10 mouse cellular contexts compared by ENCODE assay signal in genomic region chr17:10449800-10450299, GRCm38 (mm10).
DNase-seq lines count a peak whose midpoint lies in the region; ATAC-seq and TF ChIP-seq lines count a peak whose summit lies in the region.
"Had no signal": no experiment of that assay in that cellular context is flagged by ENCODE, and none has a peak within 500 bp of the region (broad histone marks: within the 10 kb centered on the region; RNA-seq: fewer than 3 reads in every experiment).

No protein-coding gene starts in this region.

- H3K36me3 ChIP-seq in forebrain, embryonic 11.5 days (ENCODE audit: control insufficient read depth, insufficient read depth, low read length), result no peaks in the 10 kb centered on the region
- H3K36me3 ChIP-seq in forebrain, embryonic 16.5 days (ENCODE audit: control insufficient read depth, insufficient read depth), result no peaks in the 10 kb centered on the region
- no peaks in the 10 kb centered on the region for H3K36me3 ChIP-seq in thymus, adult 2 months (ENCODE audit: control insufficient read depth, insufficient read depth, low read length)

- 81% methylated on average over 14 of the region's 14 CpGs for WGBS in forebrain, embryonic 11.5 days
- WGBS in forebrain, embryonic 16.5 days, result 79% methylated on average over 14 of the region's 14 CpGs
- WGBS in thymus, adult 2 months, result 94% methylated on average over 14 of the region's 14 CpGs

- no peak overlapping the region for H3K27ac ChIP-seq in forebrain, embryonic 11.5 days (ENCODE audit: low read depth, low read length)
- H3K27ac ChIP-seq in forebrain, embryonic 16.5 days (ENCODE audit: low read length), result no peak overlapping the region
- H3K27ac ChIP-seq in thymus, adult 2 months (ENCODE audit: control insufficient read depth, insufficient read depth, low read length), result no peak overlapping the region

- no peaks in the 10 kb centered on the region; the same call in 1 of the 2 replicates for H3K9me3 ChIP-seq in forebrain, embryonic 11.5 days (ENCODE audit: control insufficient read depth, low read length)
- no peaks in the 10 kb centered on the region for H3K9me3 ChIP-seq in forebrain, embryonic 16.5 days (ENCODE audit: control insufficient read depth, low read length)

- DNase-seq in forebrain, embryonic 11.5 days (ENCODE audit: low spot score), result peak; percentile 47
- DNase-seq in brain, adult 2 months (ENCODE audit: low read depth, low spot score), result peak; percentile 32
- peak; percentile 46 to 65 for DNase-seq in heart, adult 9 months (ENCODE audit: low spot score in 2 of 2)
- DNase-seq in kidney, postnatal 14 days, result peak; percentile 5
- DNase-seq in thymus, adult 2 months, result no peak
- DNase-seq in spleen, adult 18-20 months, result no peak
- DNase-seq: right cerebral cortex, postnatal 4 days had no signal

- TF ChIP-seq POLR2A in thymus, adult 2 months (IDR thresholded peaks at IDR 0.05; ENCODE audit: control insufficient read depth, extremely low read depth, insufficient read depth, low read length, poor library complexity), result no peak

- H3K9ac ChIP-seq in forebrain, embryonic 11.5 days (ENCODE audit: low read length), result no peak overlapping the region
- no peak overlapping the region for H3K9ac ChIP-seq in forebrain, embryonic 16.5 days (replicated peaks; ENCODE audit: low read depth, low read length)

- H3K4me1 ChIP-seq in forebrain, embryonic 11.5 days (replicated peaks; ENCODE audit: control insufficient read depth, insufficient read depth, low read length), result peaks cover 9% of the 10 kb centered on the region; the same call in 1 of the 2 replicates
- peaks cover 18% of the 10 kb centered on the region for H3K4me1 ChIP-seq in forebrain, embryonic 16.5 days (replicated peaks; ENCODE audit: control insufficient read depth, insufficient read depth, low read length)
- no peaks in the 10 kb centered on the region for H3K4me1 ChIP-seq in thymus, adult 2 months (replicated peaks; ENCODE audit: control insufficient read depth, insufficient read depth, low read length)
- H3K4me1 ChIP-seq: megakaryocyte, embryonic 14.5 days had no signal

- no peak for TF ChIP-seq CTCF in thymus, adult 2 months (IDR thresholded peaks at IDR 0.05; ENCODE audit: borderline replicate concordance, control insufficient read depth, extremely low read depth, insufficient read depth, low read length, poor library complexity)

- H3K4me2 ChIP-seq in forebrain, embryonic 11.5 days (ENCODE audit: low read depth, low read length, severe bottlenecking), result no peak overlapping the region
- H3K4me2 ChIP-seq in forebrain, embryonic 16.5 days (ENCODE audit: low read length), result no peak overlapping the region

- H3K27me3 ChIP-seq in forebrain, embryonic 11.5 days (ENCODE audit: control insufficient read depth, insufficient read depth, low read length), result no peaks in the 10 kb centered on the region
- H3K27me3 ChIP-seq in forebrain, embryonic 16.5 days (replicated peaks; ENCODE audit: control insufficient read depth, insufficient read depth, low read length), result no peaks in the 10 kb centered on the region
- H3K27me3 ChIP-seq in thymus, adult 2 months (ENCODE audit: control insufficient read depth, insufficient read depth, low read length), result no peaks in the 10 kb centered on the region
- H3K27me3 ChIP-seq: megakaryocyte, embryonic 14.5 days had no signal

- ATAC-seq in forebrain, embryonic 11.5 days (replicated peaks; ENCODE audit: low FRiP score), result no peak
- ATAC-seq in forebrain, embryonic 16.5 days, result no peak
- ATAC-seq in erythroblast, adult 5-6 weeks (replicated peaks; ENCODE audit: low FRiP score, poor library complexity, severe bottlenecking), result no peak

- H3K4me3 ChIP-seq in forebrain, embryonic 11.5 days (ENCODE audit: low read depth, low read length), result no peak overlapping the region
- no peak overlapping the region for H3K4me3 ChIP-seq in forebrain, embryonic 16.5 days (replicated peaks; ENCODE audit: low read length)
- H3K4me3 ChIP-seq in thymus, adult 2 months (ENCODE audit: control insufficient read depth, insufficient read depth, low read length), result no peak overlapping the region
- H3K4me3 ChIP-seq: megakaryocyte, embryonic 14.5 days had no signal

Comparison
In these comparisons a context has a peak if more than half of its experiments do, and no peak if none do; other contexts are left out.
1. DNase-seq: peak in forebrain, embryonic 11.5 days (single experiment), brain, adult 2 months (single experiment), heart, adult 9 months (2 of 2) and kidney, postnatal 14 days (single experiment); none in thymus, adult 2 months (single experiment) and spleen, adult 18-20 months (0 of 2).